Mouse (Mus musculus) 3T3-L1 (cell line): ENCODE measurements around the gene Akap6.

Source experiments
- DNase-seq: peaks from one replicate; pipeline ENCODE4 v3.0.0-alpha.2; 2015; ENCODE audit warnings: low read depth, low spot score

The Akap6 gene

DNA sequence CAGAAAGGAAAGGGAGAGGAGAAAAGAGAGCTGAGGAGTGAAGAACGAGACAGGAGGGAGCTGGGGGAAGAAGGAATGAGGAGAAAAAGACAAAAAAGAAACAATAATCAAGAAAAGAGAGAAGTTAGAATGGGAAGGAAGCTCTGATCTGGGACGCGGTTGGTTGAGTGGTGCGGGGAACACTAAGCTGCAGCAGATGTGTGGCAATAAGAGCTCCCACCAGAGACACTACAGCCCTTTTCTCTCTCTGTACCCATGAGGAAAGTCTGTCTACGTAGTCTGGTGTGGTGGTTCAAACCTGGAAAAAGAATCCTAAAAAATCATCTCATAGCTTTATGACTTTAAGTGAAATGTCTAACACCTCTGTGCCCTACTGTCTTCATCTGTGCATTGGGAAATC is 204.9 kb downstream of the Akap6 start:
- no peak for DNase-seq

DNA sequence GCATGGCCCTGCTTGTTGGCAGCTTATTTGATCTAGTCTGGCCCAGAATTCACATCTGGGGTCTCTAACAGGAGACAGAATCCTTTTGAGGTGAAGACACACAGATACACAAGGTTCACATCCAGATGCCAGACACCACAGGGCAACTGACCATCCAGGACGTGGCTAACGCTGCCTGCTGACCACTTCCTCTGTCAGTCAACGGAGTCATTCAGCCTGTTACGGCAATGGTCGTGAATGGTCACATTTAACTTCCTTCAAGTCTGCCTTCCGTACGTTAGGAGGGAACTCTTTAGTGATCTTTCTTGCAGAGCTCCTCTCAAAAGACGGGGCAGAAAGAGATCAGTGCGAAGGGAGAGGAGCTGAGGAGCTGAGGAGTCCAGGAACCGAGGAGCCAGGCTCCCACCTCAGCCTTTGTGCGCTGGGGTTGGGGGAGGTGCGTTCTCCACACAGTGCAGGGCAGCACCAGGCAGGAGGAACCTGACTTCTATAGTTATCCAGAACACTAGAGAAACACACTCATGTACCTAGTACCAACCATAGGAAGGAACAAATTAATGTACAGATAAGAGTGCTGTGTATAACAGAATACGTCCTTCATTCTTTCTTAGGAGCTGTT is 209.4 kb downstream of the Akap6 start:
- no peak for DNase-seq

- no peak for DNase-seq
Measured at GRCm38 (mm10) chr12:52910345-52910744, 211.2 kb downstream of the Akap6 start.

GRCm38 (mm10) chr12:52910819-52911218 is 211.6 kb downstream of the Akap6 start:
- peak; percentile 80 for DNase-seq

- peak; percentile 75 for DNase-seq
Measured at GRCm38 (mm10) chr12:52918939-52919338, 219.8 kb downstream of the Akap6 start.

DNA sequence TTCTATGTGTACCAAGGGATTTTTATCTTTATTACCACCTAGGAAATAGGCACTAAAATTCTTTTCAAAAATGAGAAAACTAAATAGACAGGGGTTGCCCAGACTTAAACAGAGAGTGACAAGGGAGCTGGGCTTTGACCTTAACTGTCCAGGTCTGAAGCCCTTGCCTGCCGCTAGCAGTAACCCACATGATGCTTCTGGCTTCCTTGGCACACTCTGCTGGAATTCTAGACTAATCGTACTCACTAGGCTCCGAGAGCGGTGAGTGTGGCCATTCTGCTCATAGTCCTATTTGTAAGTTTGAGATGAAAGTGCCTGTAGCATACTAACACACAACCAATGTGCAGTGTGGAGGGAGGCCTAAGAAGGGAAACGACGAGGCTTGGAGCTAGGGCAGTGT is 223.3 kb downstream of the Akap6 start:
- no peak for DNase-seq

DNA sequence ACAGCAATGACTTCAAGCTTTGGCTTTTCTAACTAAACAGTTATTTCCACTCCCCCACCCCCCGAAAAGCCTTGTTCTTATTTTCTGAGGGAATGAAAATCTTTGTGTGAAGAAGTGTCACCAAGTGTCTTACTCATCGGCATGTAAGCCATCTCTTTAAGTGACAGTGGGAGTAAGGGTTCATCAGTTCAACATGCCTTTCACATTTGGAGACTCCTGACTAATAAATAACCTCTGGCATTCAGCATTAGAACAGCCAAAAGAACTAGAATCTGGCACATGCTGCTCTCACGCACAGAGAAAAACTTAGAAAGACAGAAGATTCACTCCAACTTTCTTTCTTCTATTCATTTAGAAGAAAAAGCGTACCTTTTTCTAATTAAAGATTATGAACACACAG is 226.3 kb downstream of the Akap6 start:
- DNase-seq = peak; percentile 15

- no peak for DNase-seq
Measured at GRCm38 (mm10) chr12:52933832-52934231, 234.6 kb downstream of the Akap6 start.

DNA sequence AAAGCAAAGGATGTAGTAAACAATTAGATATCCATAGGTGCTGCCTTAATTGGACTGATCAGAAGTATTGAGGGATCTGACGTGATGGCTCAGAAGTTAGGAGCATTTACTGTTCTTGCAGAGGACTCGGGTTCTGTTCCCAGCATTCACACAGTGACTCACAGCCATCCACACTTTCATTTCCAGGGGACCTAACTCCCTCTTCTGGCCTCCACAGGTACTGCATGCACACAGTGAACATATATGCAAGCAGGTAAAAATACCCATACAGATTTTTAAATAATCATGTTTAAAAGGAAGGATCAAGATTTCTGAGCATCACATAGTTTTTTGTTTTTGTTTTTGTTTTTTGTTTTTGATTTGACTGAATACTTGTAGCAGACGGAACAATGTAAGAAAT is 235.8 kb downstream of the Akap6 start:
- DNase-seq = peak; percentile 6

- DNase-seq = no peak
Measured at GRCm38 (mm10) chr12:52938786-52939185, 239.6 kb downstream of the Akap6 start.

GRCm38 (mm10) chr12:52939324-52939946 is 240.3 kb downstream of the Akap6 start:
- no peak for DNase-seq

- DNase-seq = no peak
Measured at GRCm38 (mm10) chr12:52941941-52942340, 242.8 kb downstream of the Akap6 start.

DNA sequence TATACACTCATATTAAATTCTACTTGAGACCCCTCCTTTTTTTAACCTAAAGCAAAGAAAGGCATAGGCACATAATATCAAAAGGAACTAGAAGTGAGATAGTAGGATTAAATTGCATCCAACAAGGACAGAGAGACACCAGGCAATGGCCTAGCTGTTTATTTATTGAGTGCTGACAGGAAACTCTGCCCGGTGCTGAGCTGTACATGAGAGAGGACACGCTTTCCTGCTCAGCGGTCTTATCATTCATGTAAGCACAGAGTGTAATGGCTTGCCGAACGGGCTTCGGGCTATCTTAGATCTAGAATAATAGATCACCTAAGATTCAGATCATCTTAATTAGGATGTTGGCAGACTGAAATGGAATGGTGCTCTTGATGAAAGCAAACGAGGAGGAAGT is 245.1 kb downstream of the Akap6 start:
- no peak for DNase-seq

DNA sequence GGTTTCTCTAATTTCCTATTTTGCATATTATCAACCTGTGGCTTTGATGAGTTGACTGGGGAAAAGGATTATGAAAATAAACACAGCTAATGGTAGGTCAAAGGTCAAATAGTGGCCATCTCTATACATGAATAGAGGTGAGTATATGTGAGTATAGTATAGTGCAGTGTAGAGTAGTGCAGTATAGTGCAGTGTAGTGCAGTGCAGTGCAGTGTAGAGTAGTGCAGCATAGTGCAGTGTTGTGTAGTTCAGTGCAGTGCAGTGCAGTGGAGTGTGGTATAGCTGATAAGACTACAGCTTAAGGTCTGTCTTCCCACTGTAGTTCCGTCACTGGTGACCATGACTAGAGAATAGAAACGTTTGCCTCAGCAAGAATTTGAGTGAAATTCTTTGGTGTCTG is 245.8 kb downstream of the Akap6 start:
- no peak for DNase-seq

DNA sequence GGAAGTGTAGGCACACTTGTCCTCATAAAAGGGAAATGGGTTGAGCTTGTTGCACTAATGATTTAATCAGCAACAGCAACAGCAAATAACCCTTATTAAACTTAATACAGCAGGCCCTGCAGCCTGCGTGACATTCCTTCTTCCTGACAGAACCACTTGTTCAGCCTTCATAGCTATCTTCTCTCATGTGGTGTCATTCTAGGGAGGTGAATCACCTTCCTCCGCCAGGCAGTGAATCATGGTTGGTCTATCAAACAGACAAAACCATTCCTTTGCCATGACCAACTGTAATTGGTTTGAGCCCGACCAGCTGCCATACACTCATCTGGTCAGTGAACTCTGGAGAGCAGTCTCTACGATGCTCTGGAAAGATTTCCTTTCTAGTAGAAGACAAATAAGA is 251.5 kb downstream of the Akap6 start:
- DNase-seq = peak; percentile 97

GRCm38 (mm10) chr12:52957587-52957986 is 258.4 kb downstream of the Akap6 start:
- DNase-seq = no peak

- no peak for DNase-seq
Measured at GRCm38 (mm10) chr12:52957994-52958393, 258.8 kb downstream of the Akap6 start.

- DNase-seq = no peak
Measured at GRCm38 (mm10) chr12:52991745-52992144, 292.6 kb downstream of the Akap6 start.

DNA sequence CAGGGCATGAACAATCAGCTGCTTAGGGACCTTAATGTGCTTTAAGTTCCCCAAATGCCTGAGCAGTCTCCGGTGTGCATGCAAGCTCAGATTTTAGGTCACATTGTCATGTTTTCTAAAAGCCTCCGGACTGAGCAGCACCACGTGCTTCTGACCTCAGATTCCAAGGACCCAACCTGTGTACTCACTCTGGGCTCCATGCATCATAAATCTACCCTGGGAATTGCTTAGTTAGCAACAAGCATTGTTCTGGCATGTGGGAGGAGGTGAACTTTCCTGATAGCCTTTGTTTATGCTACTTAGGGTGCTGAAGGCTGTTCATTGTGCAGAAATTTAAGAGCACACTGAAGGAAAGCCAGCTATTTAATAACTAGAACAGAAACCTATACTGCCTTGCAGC is 313.2 kb downstream of the Akap6 start:
- no peak for DNase-seq

DNA sequence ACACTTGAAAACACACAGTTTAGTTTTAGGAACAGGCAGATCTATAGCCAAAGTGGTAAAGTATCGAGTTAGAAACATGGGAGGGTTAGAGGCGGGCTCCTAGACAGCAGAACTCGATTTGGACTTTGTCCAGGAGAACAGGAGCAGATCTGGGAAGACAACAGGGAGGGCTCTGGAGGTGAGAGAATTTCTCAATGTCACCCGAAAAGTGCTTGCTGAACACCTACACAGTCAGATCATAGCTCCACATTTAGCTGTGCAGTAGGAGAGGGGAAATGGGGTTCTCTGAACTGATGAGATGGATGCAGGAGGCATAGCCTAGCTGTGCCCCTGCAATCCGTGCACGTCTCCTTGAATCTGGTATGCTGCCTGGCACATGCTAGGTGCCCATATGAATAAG is 315.4 kb downstream of the Akap6 start:
- no peak for DNase-seq

DNA sequence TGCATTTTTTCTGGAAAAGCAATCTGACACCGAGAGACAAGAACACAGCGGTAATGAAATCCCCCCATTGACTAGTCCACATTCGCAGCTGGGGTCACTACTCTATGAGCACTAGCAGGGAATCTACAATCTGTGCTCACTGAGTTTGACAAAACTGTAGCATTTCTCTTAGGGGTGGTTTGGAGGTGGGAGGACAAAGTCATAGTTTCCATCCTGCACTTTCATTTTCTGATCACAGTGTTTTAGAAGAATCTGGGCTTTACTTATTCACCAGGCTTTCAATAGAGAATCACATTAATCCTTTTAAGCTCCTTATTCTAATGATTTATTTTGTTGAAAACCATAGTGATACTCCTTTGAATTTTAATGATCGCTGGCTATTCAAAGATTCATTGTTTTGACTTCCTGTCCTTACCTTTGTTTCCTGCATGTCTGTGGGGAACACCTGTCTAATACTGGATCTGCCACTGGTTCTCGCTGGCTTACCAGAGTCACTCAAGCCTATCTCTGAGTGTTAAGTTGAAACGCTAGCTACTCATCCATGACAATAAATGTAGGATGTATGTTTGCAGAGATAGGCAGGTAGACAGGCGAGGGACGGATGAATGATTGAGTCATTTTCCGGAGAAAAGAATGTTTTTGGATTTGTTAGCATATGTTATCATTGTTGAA is 325.5 kb downstream of the Akap6 start:
- DNase-seq = no peak

GRCm38 (mm10) chr12:53027308-53027707 is 328.1 kb downstream of the Akap6 start:
- peak; percentile 79 for DNase-seq

GRCm38 (mm10) chr12:53028926-53029325 is 329.7 kb downstream of the Akap6 start:
- DNase-seq = no peak
